Mouse (Mus musculus): Measurements from ENCODE around the gene Slc6a8. TPM values are rescaled to one million over a fixed set of nuclear protein-coding genes. Genes with fewer than 3 reads are reported as not detected.
A peak's percentile ranks its signal among the peaks of the same experiment; 100 is the strongest.

Gene Slc6a8
- polyA plus RNA-seq, 1 experiment = 56.3 TPM

DNA sequence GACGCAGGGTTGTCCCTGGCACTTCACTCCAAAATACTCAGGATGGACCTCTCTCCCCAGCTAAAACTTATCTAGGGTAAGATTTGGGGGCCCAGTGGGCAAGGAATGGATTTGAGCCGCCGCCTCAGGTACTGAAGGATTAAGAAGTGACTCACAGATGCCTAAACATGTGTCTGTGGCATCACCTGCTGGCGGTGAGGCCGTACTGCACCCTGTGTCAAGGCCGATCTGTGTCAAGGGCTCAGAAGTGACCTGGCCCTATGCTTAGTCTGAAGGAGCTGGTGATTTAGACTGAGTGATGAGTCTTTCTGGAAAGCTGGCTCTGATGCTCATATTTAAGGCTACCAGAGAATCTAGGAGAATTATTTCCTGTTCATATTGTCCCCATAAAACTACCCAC lies 18.8 kb upstream of the Slc6a8 start:
- no peaks in the 10 kb centered on the region for H3K79me2 ChIP-seq (ENCODE audit: control insufficient read depth, insufficient read depth)
- H3K27me3 ChIP-seq (ENCODE audit: control insufficient read depth, insufficient read depth, insufficient read length) = no peaks in the 10 kb centered on the region
- H3K4me3 ChIP-seq = no peak overlapping the region
- no peak overlapping the region for H3K4me2 ChIP-seq (ENCODE audit: low read depth)
- H3K36me3 ChIP-seq (ENCODE audit: control insufficient read depth, insufficient read depth) = no peaks in the 10 kb centered on the region
- TF ChIP-seq POLR2AphosphoS2 (IDR thresholded peaks at IDR 0.05; ENCODE audit: insufficient read length, low read depth) (no peak), TCF3 (IDR thresholded peaks at IDR 0.05; ENCODE audit: insufficient read length, low read depth) (no peak), MAX (IDR thresholded peaks at IDR 0.05; ENCODE audit: low read depth) (no peak), TCF12 (IDR thresholded peaks at IDR 0.05; ENCODE audit: insufficient read depth, poor library complexity, severe bottlenecking) (no peak), CEBPB (IDR thresholded peaks at IDR 0.05; ENCODE audit: insufficient read depth, poor library complexity, severe bottlenecking) (no peak), MYOD1 (IDR thresholded peaks at IDR 0.05; ENCODE audit: control insufficient read depth in 1 of 3, insufficient read length in 2 of 3, low read depth in 2 of 3) (no peak), E2F4 (IDR thresholded peaks at IDR 0.05; ENCODE audit: insufficient read depth) (no peak), USF1 (IDR thresholded peaks at IDR 0.05; ENCODE audit: low read depth) (no peak), POLR2A (IDR thresholded peaks at IDR 0.05; ENCODE audit: insufficient read length, low read depth) (no peak), REST (IDR thresholded peaks at IDR 0.05; ENCODE audit: insufficient read depth, insufficient read length) (no peak), MYOG (IDR thresholded peaks at IDR 0.05; ENCODE audit: control insufficient read depth in 1 of 3, insufficient read depth in 1 of 3, insufficient read length in 2 of 3, low read depth in 2 of 3) (no peak), SRF (IDR thresholded peaks at IDR 0.05; ENCODE audit: control insufficient read depth, insufficient read length, low read depth) (no peak)
- no peak overlapping the region for H3ac ChIP-seq (ENCODE audit: control insufficient read depth, insufficient read length)

- Histone ChIP-seq H3ac (ENCODE audit: control insufficient read depth, insufficient read length) (no peak overlapping the region), H3K27me3 (ENCODE audit: control insufficient read depth, insufficient read depth, insufficient read length) (peaks cover 8% of the 10 kb centered on the region), H3K4me2 (ENCODE audit: low read depth) (no peak overlapping the region), H3K79me2 (ENCODE audit: control insufficient read depth, insufficient read depth) (no peaks in the 10 kb centered on the region), H3K4me3 (no peak overlapping the region), H3K36me3 (ENCODE audit: control insufficient read depth, insufficient read depth) (no peaks in the 10 kb centered on the region)
- TF ChIP-seq E2F4 (IDR thresholded peaks at IDR 0.05; ENCODE audit: insufficient read depth) = no peak
- no peak for TF ChIP-seq MYOG (IDR thresholded peaks at IDR 0.05; ENCODE audit: control insufficient read depth in 1 of 3, insufficient read depth in 1 of 3, insufficient read length in 2 of 3, low read depth in 2 of 3)
- no peak for TF ChIP-seq MAX (IDR thresholded peaks at IDR 0.05; ENCODE audit: low read depth)
- TF ChIP-seq POLR2AphosphoS2 (IDR thresholded peaks at IDR 0.05; ENCODE audit: insufficient read length, low read depth) = no peak
Observed at GRCm38 (mm10) chrX:73655529-73655928, 17.4 kb upstream of the Slc6a8 start.

- Histone ChIP-seq H3K79me2 (ENCODE audit: control insufficient read depth, insufficient read depth) (no peaks in the 10 kb centered on the region), H3K36me3 (ENCODE audit: control insufficient read depth, insufficient read depth) (no peaks in the 10 kb centered on the region), H3K27me3 (ENCODE audit: control insufficient read depth, insufficient read depth, insufficient read length) (peaks cover 8% of the 10 kb centered on the region), H3K4me2 (ENCODE audit: low read depth) (no peak overlapping the region), H3ac (ENCODE audit: control insufficient read depth, insufficient read length) (no peak overlapping the region), H3K4me3 (no peak overlapping the region)
- no peak for TF ChIP-seq USF1 (IDR thresholded peaks at IDR 0.05; ENCODE audit: low read depth)
- TF ChIP-seq MYOG (IDR thresholded peaks at IDR 0.05; ENCODE audit: control insufficient read depth in 1 of 3, insufficient read depth in 1 of 3, insufficient read length in 2 of 3, low read depth in 2 of 3) = no peak
- TF ChIP-seq SRF (IDR thresholded peaks at IDR 0.05; ENCODE audit: control insufficient read depth, insufficient read length, low read depth) = no peak
- TF ChIP-seq MAX (IDR thresholded peaks at IDR 0.05; ENCODE audit: low read depth) = no peak
- TF ChIP-seq POLR2AphosphoS2 (IDR thresholded peaks at IDR 0.05; ENCODE audit: insufficient read length, low read depth) = no peak
- TF ChIP-seq MYOD1 (IDR thresholded peaks at IDR 0.05; ENCODE audit: control insufficient read depth in 1 of 3, insufficient read length in 2 of 3, low read depth in 2 of 3) = no peak
- no peak for TF ChIP-seq POLR2A (IDR thresholded peaks at IDR 0.05; ENCODE audit: insufficient read length, low read depth)
- TF ChIP-seq REST (IDR thresholded peaks at IDR 0.05; ENCODE audit: insufficient read depth, insufficient read length) = no peak
Observed at GRCm38 (mm10) chrX:73658391-73658790, 14.6 kb upstream of the Slc6a8 start.

GRCm38 (mm10) chrX:73658936-73659574 lies 13.9 kb upstream of the Slc6a8 start:
- no peaks in the 10 kb centered on the region for H3K79me2 ChIP-seq (ENCODE audit: control insufficient read depth, insufficient read depth)
- TF ChIP-seq USF1 (IDR thresholded peaks at IDR 0.05; ENCODE audit: low read depth) = no peak
- no peak overlapping the region for H3K4me3 ChIP-seq
- no peak overlapping the region for H3K4me2 ChIP-seq (ENCODE audit: low read depth)
- no peak overlapping the region for H3ac ChIP-seq (ENCODE audit: control insufficient read depth, insufficient read length)
- peaks cover 8% of the 10 kb centered on the region for H3K27me3 ChIP-seq (ENCODE audit: control insufficient read depth, insufficient read depth, insufficient read length)
- no peaks in the 10 kb centered on the region for H3K36me3 ChIP-seq (ENCODE audit: control insufficient read depth, insufficient read depth)

DNA sequence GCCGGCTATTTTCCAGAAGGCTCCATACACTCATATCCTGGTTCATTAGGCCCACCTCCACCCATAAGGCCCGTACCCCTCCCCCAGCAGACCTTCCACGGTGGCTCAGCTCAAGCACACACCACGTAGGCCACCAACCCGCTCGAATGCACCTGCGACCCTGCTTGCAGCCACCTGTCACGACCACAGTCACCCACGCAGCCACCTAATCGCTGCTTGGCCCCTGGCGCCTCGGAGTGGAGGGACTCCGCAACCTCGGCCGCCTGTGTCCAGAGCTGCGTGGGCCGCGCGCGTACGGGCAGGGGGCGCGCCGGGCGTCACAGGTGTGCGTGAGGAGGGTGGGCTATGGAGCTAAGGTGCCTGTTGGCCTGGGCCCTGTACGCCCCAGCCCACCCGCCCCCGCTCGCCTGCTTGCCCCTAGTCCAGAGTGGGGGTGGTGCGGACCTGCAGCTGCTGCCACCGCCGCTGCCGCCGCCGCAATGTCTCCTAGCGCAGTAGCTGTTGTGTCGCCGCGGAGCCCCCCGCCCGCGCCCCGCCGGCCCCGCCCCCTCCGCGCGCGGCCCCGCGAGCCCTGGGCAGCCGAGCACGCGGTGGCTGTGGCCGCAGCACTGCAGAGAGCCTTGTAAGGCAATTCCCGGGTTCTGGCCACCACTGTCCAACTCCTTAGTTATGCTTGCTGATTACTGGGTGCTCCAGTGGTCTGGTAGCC lies 13.2 kb upstream of the Slc6a8 start, which contains the start of gene Pnck:
Gene Pnck, minus strand, starts transcription at position 543 of the 709 bp plus-strand sequence.
- TF ChIP-seq CEBPB (IDR thresholded peaks at IDR 0.05; ENCODE audit: insufficient read depth, poor library complexity, severe bottlenecking) = no peak
- no peak for TF ChIP-seq POLR2AphosphoS2 (IDR thresholded peaks at IDR 0.05; ENCODE audit: insufficient read length, low read depth)
- no peak for TF ChIP-seq SRF (IDR thresholded peaks at IDR 0.05; ENCODE audit: control insufficient read depth, insufficient read length, low read depth)
- TF ChIP-seq TCF3 (IDR thresholded peaks at IDR 0.05; ENCODE audit: insufficient read length, low read depth) = no peak
- TF ChIP-seq MAX (IDR thresholded peaks at IDR 0.05; ENCODE audit: low read depth) = no peak
- TF ChIP-seq TCF12 (IDR thresholded peaks at IDR 0.05; ENCODE audit: insufficient read depth, poor library complexity, severe bottlenecking) = no peak
- TF ChIP-seq E2F4 (IDR thresholded peaks at IDR 0.05; ENCODE audit: insufficient read depth) = no peak
- TF ChIP-seq USF1 (IDR thresholded peaks at IDR 0.05; ENCODE audit: low read depth) = no peak
- TF ChIP-seq MYOD1 (IDR thresholded peaks at IDR 0.05; ENCODE audit: control insufficient read depth in 1 of 3, insufficient read length in 2 of 3, low read depth in 2 of 3) = peak in 1 of 3 experiments; percentile 43
- no peak for TF ChIP-seq POLR2A (IDR thresholded peaks at IDR 0.05; ENCODE audit: insufficient read length, low read depth)
- TF ChIP-seq MYOG (IDR thresholded peaks at IDR 0.05; ENCODE audit: control insufficient read depth in 1 of 3, insufficient read depth in 1 of 3, insufficient read length in 2 of 3, low read depth in 2 of 3) = peak in 1 of 3 experiments; percentile 4
- Histone ChIP-seq H3K4me2 (ENCODE audit: low read depth) (no peak within 1 kb of the TSS), H3K36me3 (ENCODE audit: control insufficient read depth, insufficient read depth) (no peaks in the 10 kb centered on the region), H3ac (ENCODE audit: control insufficient read depth, insufficient read length) (no peak within 1 kb of the TSS), H3K4me3 (no peak within 1 kb of the TSS), H3K79me2 (ENCODE audit: control insufficient read depth, insufficient read depth) (no peaks in the 10 kb centered on the region), H3K27me3 (ENCODE audit: control insufficient read depth, insufficient read depth, insufficient read length) (peaks cover 8% of the 10 kb centered on the region)
